Mouse (Mus musculus): Measurements from ENCODE around the gene Wdr48. TPM values are rescaled to one million over a fixed set of nuclear protein-coding genes. Genes with fewer than 3 reads are reported as not detected.

The Wdr48 gene
- polyA plus RNA-seq (2015; fragmentation: Nextera tagmentation; extraction: Ambion mirVana): 35.6 and 36.9 TPM in 2 replicates

- ATAC-seq (ENCODE audit: extremely low read depth, insufficient number of reproducible peaks, low FRiP score, low TSS enrichment): peak; percentile 97
- H3K9ac ChIP-seq: peak within 1 kb of the TSS; percentile 96
- H3K4me2 ChIP-seq: peak within 1 kb of the TSS; percentile 94
- peak within 1 kb of the TSS; percentile 88 for H3K4me3 ChIP-seq
- H3K4me1 ChIP-seq: peaks cover 19% of the 10 kb centered on the region
- H3K27ac ChIP-seq (replicated peaks): peak within 1 kb of the TSS; percentile 83
- no peaks in the 10 kb centered on the region for H3K9me3 ChIP-seq
- peaks cover 5% of the 10 kb centered on the region; the same call in 1 of the 2 replicates for H3K36me3 ChIP-seq
- no peaks in the 10 kb centered on the region for H3K27me3 ChIP-seq (replicated peaks)
- 3% methylated on average over 34 of the region's 34 CpGs for WGBS
These were observed at the start of gene Wdr48 for GRCm38 (mm10) chr9:119894339-119895009. Gene Wdr48, plus strand, starts transcription at chr9:119894878.

GRCm38 (mm10) chr9:119847187-119847586 lies 47.5 kb upstream of the Wdr48 start:
- H3K9me3 ChIP-seq: no peaks in the 10 kb centered on the region
- WGBS: 71% methylated on average over 6 of the region's 6 CpGs
- no peak for ATAC-seq (ENCODE audit: extremely low read depth, insufficient number of reproducible peaks, low FRiP score, low TSS enrichment)
- peaks cover 6% of the 10 kb centered on the region; the same call in 1 of the 2 replicates for H3K27me3 ChIP-seq (replicated peaks)
- H3K27ac ChIP-seq (replicated peaks): no peak overlapping the region
- no peak overlapping the region for H3K4me3 ChIP-seq
- no peaks in the 10 kb centered on the region for H3K4me1 ChIP-seq
- no peak overlapping the region for H3K4me2 ChIP-seq
- H3K36me3 ChIP-seq: no peaks in the 10 kb centered on the region
- no peak overlapping the region for H3K9ac ChIP-seq

- Histone ChIP-seq H3K36me3 (no peaks in the 10 kb centered on the region), H3K27me3 (replicated peaks) (peaks cover 6% of the 10 kb centered on the region; the same call in 1 of the 2 replicates), H3K4me3 (no peak overlapping the region), H3K9ac (no peak overlapping the region), H3K4me1 (no peaks in the 10 kb centered on the region), H3K27ac (replicated peaks) (no peak overlapping the region), H3K9me3 (no peaks in the 10 kb centered on the region), H3K4me2 (no peak overlapping the region)
- no peak for ATAC-seq (ENCODE audit: extremely low read depth, insufficient number of reproducible peaks, low FRiP score, low TSS enrichment)
- 30% methylated on average over 7 of the region's 7 CpGs for WGBS
These were observed 46.0 kb upstream of the Wdr48 start for GRCm38 (mm10) chr9:119848671-119849070.

GRCm38 (mm10) chr9:119849214-119849613 lies 45.5 kb upstream of the Wdr48 start:
- Histone ChIP-seq H3K4me1 (no peaks in the 10 kb centered on the region), H3K4me3 (no peak overlapping the region), H3K36me3 (no peaks in the 10 kb centered on the region), H3K27ac (replicated peaks) (no peak overlapping the region), H3K9ac (no peak overlapping the region), H3K4me2 (no peak overlapping the region), H3K9me3 (no peaks in the 10 kb centered on the region), H3K27me3 (replicated peaks) (peaks cover 6% of the 10 kb centered on the region; the same call in 1 of the 2 replicates)
- WGBS: 25% methylated on average over 8 of the region's 8 CpGs
- no peak for ATAC-seq (ENCODE audit: extremely low read depth, insufficient number of reproducible peaks, low FRiP score, low TSS enrichment)

- Histone ChIP-seq H3K9me3 (peaks cover 5% of the 10 kb centered on the region; the same call in 1 of the 2 replicates), H3K27ac (replicated peaks) (no peak overlapping the region), H3K4me3 (no peak overlapping the region), H3K27me3 (replicated peaks) (no peaks in the 10 kb centered on the region), H3K9ac (no peak overlapping the region), H3K36me3 (no peaks in the 10 kb centered on the region), H3K4me1 (no peaks in the 10 kb centered on the region), H3K4me2 (no peak overlapping the region)
- no peak for ATAC-seq (ENCODE audit: extremely low read depth, insufficient number of reproducible peaks, low FRiP score, low TSS enrichment)
- WGBS: 74% methylated on average over 10 of the region's 10 CpGs
These were observed 42.2 kb upstream of the Wdr48 start for GRCm38 (mm10) chr9:119852347-119853030.

- ATAC-seq (ENCODE audit: extremely low read depth, insufficient number of reproducible peaks, low FRiP score, low TSS enrichment): no peak
- H3K4me3 ChIP-seq: no peak overlapping the region
- H3K27me3 ChIP-seq (replicated peaks): no peaks in the 10 kb centered on the region
- no peak overlapping the region for H3K4me2 ChIP-seq
- 72% methylated on average over 2 of the region's 2 CpGs for WGBS
- H3K27ac ChIP-seq (replicated peaks): no peak overlapping the region
- H3K4me1 ChIP-seq: no peaks in the 10 kb centered on the region
- H3K9ac ChIP-seq: no peak overlapping the region
- H3K36me3 ChIP-seq: no peaks in the 10 kb centered on the region
- peaks cover 13% of the 10 kb centered on the region; the same call in 1 of the 2 replicates for H3K9me3 ChIP-seq
These were observed 41.4 kb upstream of the Wdr48 start for GRCm38 (mm10) chr9:119853071-119853846.

GRCm38 (mm10) chr9:119854170-119854569 lies 40.5 kb upstream of the Wdr48 start:
- Histone ChIP-seq H3K27me3 (replicated peaks) (no peaks in the 10 kb centered on the region), H3K36me3 (no peaks in the 10 kb centered on the region), H3K4me1 (no peaks in the 10 kb centered on the region), H3K9me3 (peaks cover 16% of the 10 kb centered on the region; the same call in 1 of the 2 replicates), H3K4me3 (no peak overlapping the region), H3K4me2 (no peak overlapping the region), H3K27ac (replicated peaks) (no peak overlapping the region), H3K9ac (no peak overlapping the region)
- ATAC-seq (ENCODE audit: extremely low read depth, insufficient number of reproducible peaks, low FRiP score, low TSS enrichment): no peak
- WGBS: 59% methylated on average over 8 of the region's 8 CpGs

GRCm38 (mm10) chr9:119887144-119887901 lies 7.4 kb upstream of the Wdr48 start:
- Histone ChIP-seq H3K4me3 (no peak overlapping the region), H3K27ac (replicated peaks) (no peak overlapping the region), H3K9me3 (no peaks in the 10 kb centered on the region), H3K4me2 (no peak overlapping the region), H3K27me3 (replicated peaks) (no peaks in the 10 kb centered on the region), H3K9ac (no peak overlapping the region), H3K36me3 (0 out of 2 replicates have a peak, but pooled peaks cover 2% of the 10 kb centered on the region), H3K4me1 (no peaks in the 10 kb centered on the region)
- 69% methylated on average over 4 of the region's 4 CpGs for WGBS
- no peak for ATAC-seq (ENCODE audit: extremely low read depth, insufficient number of reproducible peaks, low FRiP score, low TSS enrichment)

- Histone ChIP-seq H3K4me2 (no peak overlapping the region), H3K9me3 (no peaks in the 10 kb centered on the region), H3K4me3 (no peak overlapping the region), H3K27me3 (replicated peaks) (no peaks in the 10 kb centered on the region), H3K27ac (replicated peaks) (no peak overlapping the region), H3K4me1 (no peaks in the 10 kb centered on the region), H3K9ac (no peak overlapping the region), H3K36me3 (0 out of 2 replicates have a peak, but pooled peaks cover 2% of the 10 kb centered on the region)
- 53% methylated on average over 2 of the region's 2 CpGs for WGBS
- no peak for ATAC-seq (ENCODE audit: extremely low read depth, insufficient number of reproducible peaks, low FRiP score, low TSS enrichment)
These were observed 5.8 kb upstream of the Wdr48 start for GRCm38 (mm10) chr9:119888843-119889246.

GRCm38 (mm10) chr9:119889446-119889845 lies 5.2 kb upstream of the Wdr48 start:
- 78% methylated on average over 9 of the region's 9 CpGs for WGBS
- no peak for ATAC-seq (ENCODE audit: extremely low read depth, insufficient number of reproducible peaks, low FRiP score, low TSS enrichment)

More at GRCm38 (mm10) chr9:119889446-119889845, 5.2 kb upstream of the Wdr48 start:
- no peaks in the 10 kb centered on the region for H3K27me3 ChIP-seq (replicated peaks)
- H3K9me3 ChIP-seq: no peaks in the 10 kb centered on the region
- H3K4me2 ChIP-seq: no peak overlapping the region
- H3K4me3 ChIP-seq: no peak overlapping the region
- H3K4me1 ChIP-seq: peaks cover 4% of the 10 kb centered on the region
- H3K9ac ChIP-seq: no peak overlapping the region
- no peak overlapping the region for H3K27ac ChIP-seq (replicated peaks)
- 0 out of 2 replicates have a peak, but pooled peaks cover 2% of the 10 kb centered on the region for H3K36me3 ChIP-seq
